Mouse (Mus musculus): ENCODE results near the gene Ccdc80. TPM values are rescaled to one million over a fixed set of nuclear protein-coding genes. Genes with fewer than 3 reads are reported as not detected.

Ccdc80 gene
- 23.5 TPM for polyA plus RNA-seq (2015; fragmentation: Illumina TruSeq; extraction: RNeasy Lipid Tissue Mini Kit (QIAGEN cat#74804); ENCODE audit: insufficient read depth, low replicate concordance)

GRCm38 (mm10) chr16:45093137-45093731, at the start of gene Ccdc80:
Gene Ccdc80 (plus strand): TSS chr16:45093402.

GRCm38 (mm10) chr16:45158522-45159388, 65.6 kb downstream of the Ccdc80 start, which contains the start of the genes Slc35a5 and Atg3:
Gene Slc35a5 (minus strand): TSS chr16:45158706.
Gene Atg3 (plus strand): TSS chr16:45158785.

Other genes starting within 250 kb of the Ccdc80 start
- not detected for gene Cd200r2, start 226.3 kb upstream of the Ccdc80 start, polyA plus RNA-seq (2015; fragmentation: Illumina TruSeq; extraction: RNeasy Lipid Tissue Mini Kit (QIAGEN cat#74804); ENCODE audit: insufficient read depth, low replicate concordance)
- 2.0 TPM for gene Cd200r3, start 149.7 kb upstream of the Ccdc80 start, polyA plus RNA-seq (2015; fragmentation: Illumina TruSeq; extraction: RNeasy Lipid Tissue Mini Kit (QIAGEN cat#74804); ENCODE audit: insufficient read depth, low replicate concordance)
- 37.6 TPM for gene Slc35a5, start 65.3 kb downstream of the Ccdc80 start, polyA plus RNA-seq (2015; fragmentation: Illumina TruSeq; extraction: RNeasy Lipid Tissue Mini Kit (QIAGEN cat#74804); ENCODE audit: insufficient read depth, low replicate concordance)
- 85.6 TPM for gene Atg3, start 65.4 kb downstream of the Ccdc80 start, polyA plus RNA-seq (2015; fragmentation: Illumina TruSeq; extraction: RNeasy Lipid Tissue Mini Kit (QIAGEN cat#74804); ENCODE audit: insufficient read depth, low replicate concordance)
- 407 TPM for gene Btla, start 130.9 kb downstream of the Ccdc80 start, polyA plus RNA-seq (2015; fragmentation: Illumina TruSeq; extraction: RNeasy Lipid Tissue Mini Kit (QIAGEN cat#74804); ENCODE audit: insufficient read depth, low replicate concordance)

Data from spleen, adult 10 weeks (tissue).